Mouse (Mus musculus) gastrocnemius, postnatal 25 days (tissue): ENCODE results near the gene Slc15a2. TPM values are rescaled to one million over a fixed set of nuclear protein-coding genes. Genes with fewer than 3 reads are reported as not detected.

Source experiments
- microRNA-seq, 2 experiments: library from miRNA; unstranded; fragments of <30 nt; microRNA quantifications; one replicate each; pipeline ENCODE4 v1.2.0; 2021; ENCODE audit warnings: borderline replicate concordance in 2 of 2
- total RNA-seq, 2 experiments: library from RNA; stranded (reverse); gene quantifications; 1 replicate in 1 of 2; 2 replicates in 1 of 2; pipeline ENCODE4 v1.2.3; 2021

Slc15a2 gene
- total RNA-seq, 2 experiments from 2014 or later: 0.51 to 0.83 TPM

Small RNA genes lying within 50 kb of the gene (microRNA-seq; reads per million reads assigned to microRNA genes)
- 0 reads per million in 2 experiments for gene Gm22617

Other genes starting within 250 kb of the Slc15a2 start
- under 1 TPM; 0.43 to 0.94 TPM for gene Casr, start 222.8 kb downstream of the Slc15a2 start, total RNA-seq
- under 1 TPM; 0.51 to 0.91 TPM for gene Cd86, start 118.9 kb downstream of the Slc15a2 start, total RNA-seq
- under 1 TPM in 1 of 2 experiments, not detected in 1; 0.08 TPM for gene Ildr1, start 91.0 kb downstream of the Slc15a2 start, total RNA-seq
- 1 to 10 TPM; 4.7 TPM for gene Iqcb1, start 43.4 kb upstream of the Slc15a2 start, total RNA-seq
- gene Eaf2, start 90.0 kb upstream of the Slc15a2 start, total RNA-seq: under 1 TPM in 1 of 2 experiments, not detected in 1; 0.19 TPM
- 10 to 100 TPM; 18.1 to 23.0 TPM for gene Golgb1, start 90.2 kb upstream of the Slc15a2 start, total RNA-seq
- 1 to 10 TPM; 2.8 to 3.7 TPM for gene Hcls1, start 150.0 kb upstream of the Slc15a2 start, total RNA-seq
- 100 to 1,000 TPM; 214 to 223 TPM for gene Fbxo40, start 205.5 kb upstream of the Slc15a2 start, total RNA-seq
- gene Polq, start 226.8 kb upstream of the Slc15a2 start, total RNA-seq: under 1 TPM; 0.33 to 0.38 TPM